Mouse (Mus musculus): ENCODE data around the gene Arcn1. TPM values are rescaled to one million over a fixed set of nuclear protein-coding genes. Genes with fewer than 3 reads are reported as not detected.

Gene Arcn1
- polyA plus RNA-seq, 1 experiment = 47.9 TPM

- TF ChIP-seq POLR2A (IDR thresholded peaks at IDR 0.05; ENCODE audit: low read depth, low read length) = no peak
- TF ChIP-seq CTCF (IDR thresholded peaks at IDR 0.05; ENCODE audit: extremely low read depth, insufficient read length, insufficient replicate concordance, low read depth, low read length) = no peak
- 76% methylated on average over 8 of the region's 8 CpGs for WGBS
- Histone ChIP-seq H3K36me3 (ENCODE audit: control insufficient read depth, insufficient read depth, low read length) (no peaks in the 10 kb centered on the region; the same call in 1 of the 2 replicates), H3K27ac (ENCODE audit: insufficient read depth, low read depth, low read length) (no peak overlapping the region), H3K27me3 (ENCODE audit: control insufficient read depth, insufficient read depth, low read length) (no peaks in the 10 kb centered on the region), H3K4me3 (ENCODE audit: low read depth, low read length) (no peak overlapping the region), H3K4me1 (ENCODE audit: control insufficient read depth, insufficient read depth, insufficient read length, low read length) (peaks cover 23% of the 10 kb centered on the region)
These were observed 47.9 kb downstream of the Arcn1 start for GRCm38 (mm10) chr9:44719632-44720357.

DNA sequence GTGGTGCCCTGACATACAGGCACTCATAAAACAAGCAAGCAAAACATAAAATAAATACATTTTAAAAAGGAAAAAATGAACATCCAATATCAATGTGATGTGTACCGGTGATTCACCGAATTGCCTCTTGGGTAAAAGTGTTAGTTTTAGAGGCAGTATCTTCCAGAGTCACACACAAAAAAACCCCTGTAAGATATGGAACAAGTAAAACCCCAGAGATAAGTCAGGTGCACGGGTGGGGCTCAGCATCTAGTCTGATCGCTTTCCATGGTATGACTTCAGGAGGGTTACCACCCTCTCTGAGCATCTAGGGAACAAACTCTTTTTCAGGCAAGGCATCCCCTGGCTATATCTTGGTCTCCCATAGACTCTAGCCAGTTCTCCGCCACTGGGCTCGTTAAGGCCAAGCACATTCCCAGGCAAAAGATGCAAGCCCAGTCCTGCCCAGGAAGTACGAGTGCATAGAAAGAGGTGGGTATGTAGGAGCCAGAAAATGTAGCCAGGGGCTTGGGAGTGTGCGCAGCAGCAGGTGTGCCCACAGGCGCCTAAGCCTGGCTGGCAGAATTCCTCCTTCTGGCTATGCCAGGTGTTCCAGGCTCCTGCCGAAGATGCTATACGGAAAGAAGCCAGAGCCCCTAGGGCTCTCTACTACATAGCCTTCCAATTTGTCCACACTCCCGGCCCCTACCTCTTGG lies 48.6 kb downstream of the Arcn1 start:
- H3K27ac ChIP-seq (ENCODE audit: insufficient read depth, low read depth, low read length) = no peak overlapping the region
- H3K4me3 ChIP-seq (ENCODE audit: low read depth, low read length) = no peak overlapping the region
- H3K4me1 ChIP-seq (ENCODE audit: control insufficient read depth, insufficient read depth, insufficient read length, low read length) = peaks cover 23% of the 10 kb centered on the region
- TF ChIP-seq CTCF (IDR thresholded peaks at IDR 0.05; ENCODE audit: extremely low read depth, insufficient read length, insufficient replicate concordance, low read depth, low read length) (no peak), POLR2A (IDR thresholded peaks at IDR 0.05; ENCODE audit: low read depth, low read length) (no peak)
- no peaks in the 10 kb centered on the region; the same call in 1 of the 2 replicates for H3K36me3 ChIP-seq (ENCODE audit: control insufficient read depth, insufficient read depth, low read length)
- H3K27me3 ChIP-seq (ENCODE audit: control insufficient read depth, insufficient read depth, low read length) = no peaks in the 10 kb centered on the region
- WGBS = 79% methylated on average over 12 of the region's 12 CpGs

DNA sequence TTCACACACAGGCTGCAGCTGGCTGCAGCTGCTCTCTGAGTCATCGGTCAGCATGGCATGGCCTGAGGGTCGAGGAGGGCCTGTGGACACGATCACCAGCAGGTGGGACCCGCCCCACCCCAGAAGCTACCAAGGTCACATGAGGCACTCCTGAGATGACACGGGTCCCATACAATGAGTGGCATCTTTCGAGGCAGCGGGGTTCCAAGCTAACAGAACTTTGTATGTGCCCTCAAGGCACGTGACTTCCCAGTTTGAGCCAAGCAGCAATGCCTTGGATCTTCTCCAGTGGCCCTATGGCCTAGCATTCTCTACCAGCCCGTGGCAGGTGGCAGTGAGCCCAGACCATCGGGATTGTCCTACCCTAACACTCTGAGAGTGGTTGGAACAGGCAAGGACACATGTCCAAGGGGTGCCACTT lies 49.8 kb downstream of the Arcn1 start:
- H3K4me3 ChIP-seq (ENCODE audit: low read depth, low read length) = no peak overlapping the region
- no peak for TF ChIP-seq CTCF (IDR thresholded peaks at IDR 0.05; ENCODE audit: extremely low read depth, insufficient read length, insufficient replicate concordance, low read depth, low read length)
- TF ChIP-seq POLR2A (IDR thresholded peaks at IDR 0.05; ENCODE audit: low read depth, low read length) = no peak
- H3K27ac ChIP-seq (ENCODE audit: insufficient read depth, low read depth, low read length) = no peak overlapping the region
- H3K27me3 ChIP-seq (ENCODE audit: control insufficient read depth, insufficient read depth, low read length) = no peaks in the 10 kb centered on the region
- WGBS = 34% methylated on average over 10 of the region's 10 CpGs
- no peaks in the 10 kb centered on the region; the same call in 1 of the 2 replicates for H3K36me3 ChIP-seq (ENCODE audit: control insufficient read depth, insufficient read depth, low read length)
- peaks cover 25% of the 10 kb centered on the region for H3K4me1 ChIP-seq (ENCODE audit: control insufficient read depth, insufficient read depth, insufficient read length, low read length)

- no peaks in the 10 kb centered on the region; the same call in 1 of the 2 replicates for H3K36me3 ChIP-seq (ENCODE audit: control insufficient read depth, insufficient read depth, low read length)
- no peak overlapping the region for H3K4me3 ChIP-seq (ENCODE audit: low read depth, low read length)
- peaks cover 31% of the 10 kb centered on the region for H3K4me1 ChIP-seq (ENCODE audit: control insufficient read depth, insufficient read depth, insufficient read length, low read length)
- TF ChIP-seq CTCF (IDR thresholded peaks at IDR 0.05; ENCODE audit: extremely low read depth, insufficient read length, insufficient replicate concordance, low read depth, low read length) (no peak), POLR2A (IDR thresholded peaks at IDR 0.05; ENCODE audit: low read depth, low read length) (no peak)
- WGBS = 69% methylated on average over 6 of the region's 6 CpGs
- no peaks in the 10 kb centered on the region for H3K27me3 ChIP-seq (ENCODE audit: control insufficient read depth, insufficient read depth, low read length)
- no peak overlapping the region for H3K27ac ChIP-seq (ENCODE audit: insufficient read depth, low read depth, low read length)
These were observed 50.4 kb downstream of the Arcn1 start for GRCm38 (mm10) chr9:44716997-44717821.

- no peaks in the 10 kb centered on the region for H3K27me3 ChIP-seq (ENCODE audit: control insufficient read depth, insufficient read depth, low read length)
- no peaks in the 10 kb centered on the region; the same call in 1 of the 2 replicates for H3K36me3 ChIP-seq (ENCODE audit: control insufficient read depth, insufficient read depth, low read length)
- WGBS = 96% methylated on average over 29 of the region's 29 CpGs
- TF ChIP-seq POLR2A (IDR thresholded peaks at IDR 0.05; ENCODE audit: low read depth, low read length) (no peak), CTCF (IDR thresholded peaks at IDR 0.05; ENCODE audit: extremely low read depth, insufficient read length, insufficient replicate concordance, low read depth, low read length) (no peak)
- H3K27ac ChIP-seq (ENCODE audit: insufficient read depth, low read depth, low read length) = no peak overlapping the region
- H3K4me1 ChIP-seq (ENCODE audit: control insufficient read depth, insufficient read depth, insufficient read length, low read length) = peaks cover 33% of the 10 kb centered on the region
- no peak overlapping the region for H3K4me3 ChIP-seq (ENCODE audit: low read depth, low read length)
These were observed 51.8 kb downstream of the Arcn1 start for GRCm38 (mm10) chr9:44715705-44716362.

GRCm38 (mm10) chr9:44715109-44715508 lies 52.5 kb downstream of the Arcn1 start:
- Histone ChIP-seq H3K4me3 (ENCODE audit: low read depth, low read length) (no peak overlapping the region), H3K27ac (ENCODE audit: insufficient read depth, low read depth, low read length) (no peak overlapping the region), H3K27me3 (ENCODE audit: control insufficient read depth, insufficient read depth, low read length) (no peaks in the 10 kb centered on the region), H3K4me1 (ENCODE audit: control insufficient read depth, insufficient read depth, insufficient read length, low read length) (peaks cover 31% of the 10 kb centered on the region), H3K36me3 (ENCODE audit: control insufficient read depth, insufficient read depth, low read length) (peaks cover 2% of the 10 kb centered on the region)
- 93% methylated on average over 17 of the region's 17 CpGs for WGBS
- TF ChIP-seq POLR2A (IDR thresholded peaks at IDR 0.05; ENCODE audit: low read depth, low read length) = no peak
- no peak for TF ChIP-seq CTCF (IDR thresholded peaks at IDR 0.05; ENCODE audit: extremely low read depth, insufficient read length, insufficient replicate concordance, low read depth, low read length)

Measured in small intestine, adult 2 months (tissue).